Mouse (Mus musculus): Measurements from ENCODE around the gene Ddx25.

GRCm38 (mm10) chr9:35561076-35561475 lies 2.7 kb upstream of the Ddx25 start:
- TF ChIP-seq CTCF (IDR thresholded peaks at IDR 0.05; ENCODE audit: low read depth) (no peak), EP300 (IDR thresholded peaks at IDR 0.05; ENCODE audit: low read depth) (no peak)
